Mouse (Mus musculus) MEL (cell line): ENCODE results near the gene Hectd3.

Experiments used
- CTCF ChIP-seq, 3 experiments: IDR thresholded peaks in 2 of 3; conservative IDR thresholded peaks in 1 of 3; 2 replicates each; pipeline ENCODE4 v1.5.1; 2011 to 2012; ENCODE audit warnings: low read length in 3 of 3, low read depth in 2 of 3, mild to moderate bottlenecking in 2 of 3, improper control_type of control experiment in 1 of 3, inconsistent platforms in 1 of 3, mixed read lengths in 1 of 3, moderate library complexity in 1 of 3; ENCODE audit not compliant: control insufficient read depth in 1 of 3, insufficient read depth in 1 of 3, poor library complexity in 1 of 3, severe bottlenecking in 1 of 3
- KAT2A ChIP-seq: conservative IDR thresholded peaks from 2 replicates; pipeline ENCODE4 v1.6.1; 2012; ENCODE audit warnings: low read depth, low read length, improper control_type of control experiment, inconsistent platforms
- MAFK ChIP-seq: IDR thresholded peaks from 2 replicates; pipeline ENCODE4 v1.6.1; 2011; ENCODE audit warnings: low read depth, mild to moderate bottlenecking, low read length, improper control_type of control experiment, borderline replicate concordance
- POLR2AphosphoS5 ChIP-seq: IDR thresholded peaks from 2 replicates; pipeline ENCODE4 v1.6.1; 2012; ENCODE audit warnings: low read depth, borderline replicate concordance, mild to moderate bottlenecking, inconsistent platforms, low read length, moderate library complexity, mixed read lengths
- UBTF ChIP-seq: IDR thresholded peaks from 2 replicates; pipeline ENCODE4 v1.6.1; 2012; ENCODE audit warnings: low read depth, mild to moderate bottlenecking, inconsistent platforms, low read length, improper control_type of control experiment, moderate library complexity, borderline replicate concordance; ENCODE audit not compliant: insufficient read depth
- USF1 ChIP-seq: IDR thresholded peaks from 2 replicates; pipeline ENCODE4 v1.6.1; 2014; ENCODE audit warnings: low read depth, mild to moderate bottlenecking, inconsistent platforms, low read length, improper control_type of control experiment, moderate library complexity
- ZNF384 ChIP-seq: IDR thresholded peaks from 2 replicates; pipeline ENCODE4 v1.6.1; 2012; ENCODE audit warnings: low read depth, mild to moderate bottlenecking, inconsistent platforms, low read length, improper control_type of control experiment

- no peak for TF ChIP-seq ZNF384
- no peak for TF ChIP-seq UBTF
- no peak for TF ChIP-seq POLR2AphosphoS5
- TF ChIP-seq CTCF (IDR thresholded peaks at IDR 0.05 in 2 of 3, conservative IDR thresholded peaks at IDR 0.05 in 1 of 3; ENCODE audit: control insufficient read depth in 1 of 3, insufficient read depth in 1 of 3, low read depth in 2 of 3, low read length in 3 of 3, poor library complexity in 1 of 3, severe bottlenecking in 1 of 3): no peak
- TF ChIP-seq MAFK: no peak
- TF ChIP-seq USF1: no peak
- TF ChIP-seq KAT2A: no peak
These were observed 45.0 kb downstream of the Hectd3 start for GRCm38 (mm10) chr4:117039925-117040687.
